Mouse (Mus musculus): ENCODE measurements around the gene Syt3.

Syt3 gene

DNA sequence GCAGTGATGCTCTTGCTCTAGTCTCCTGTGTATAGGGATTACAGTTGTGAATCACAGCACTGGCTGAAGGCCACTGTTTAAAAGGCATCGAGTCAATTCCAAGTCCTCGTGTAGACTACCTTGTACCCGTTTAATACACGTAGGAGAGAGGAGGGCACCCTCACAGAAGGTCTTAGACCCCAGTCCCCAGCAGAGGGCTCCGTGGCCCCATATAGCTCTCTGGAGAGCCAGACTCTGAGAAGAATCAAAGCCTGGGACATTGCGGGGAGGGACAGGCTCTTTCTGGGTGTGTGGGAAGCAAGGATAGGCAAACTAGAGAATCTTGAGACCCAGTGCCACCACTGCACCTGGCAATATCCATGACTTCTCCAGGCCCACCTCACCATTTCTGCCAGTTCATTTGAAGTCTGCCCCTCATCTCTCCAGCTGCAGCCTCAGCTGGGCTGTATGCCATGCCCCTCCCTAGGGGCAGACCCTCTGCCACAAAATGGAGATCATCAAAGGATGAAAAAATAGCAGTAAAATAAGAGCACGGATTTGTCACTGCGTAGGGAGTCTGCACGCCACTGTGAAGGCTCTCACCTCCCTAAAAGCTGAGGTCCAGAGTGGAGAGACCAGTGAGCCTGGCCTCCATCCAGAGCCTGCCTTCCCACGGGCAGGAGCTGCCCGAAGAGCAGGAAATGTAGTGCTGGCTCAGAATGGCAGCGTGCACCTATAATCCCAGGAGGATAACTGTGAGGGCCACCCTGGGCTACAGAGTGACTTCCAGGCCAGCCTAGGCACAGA is 62.4 kb downstream of the Syt3 start:
- DNase-seq (ENCODE audit: low spot score), result no peak

All from testis, postnatal 14 days (tissue).